Mouse (Mus musculus): ENCODE measurements around the gene Ivd. TPM values are rescaled to one million over a fixed set of nuclear protein-coding genes. Genes with fewer than 3 reads are reported as not detected.

The Ivd gene
- total and polyA plus RNA-seq, 3 experiments = 25.5 to 29.3 (median 27.6) TPM

DNA sequence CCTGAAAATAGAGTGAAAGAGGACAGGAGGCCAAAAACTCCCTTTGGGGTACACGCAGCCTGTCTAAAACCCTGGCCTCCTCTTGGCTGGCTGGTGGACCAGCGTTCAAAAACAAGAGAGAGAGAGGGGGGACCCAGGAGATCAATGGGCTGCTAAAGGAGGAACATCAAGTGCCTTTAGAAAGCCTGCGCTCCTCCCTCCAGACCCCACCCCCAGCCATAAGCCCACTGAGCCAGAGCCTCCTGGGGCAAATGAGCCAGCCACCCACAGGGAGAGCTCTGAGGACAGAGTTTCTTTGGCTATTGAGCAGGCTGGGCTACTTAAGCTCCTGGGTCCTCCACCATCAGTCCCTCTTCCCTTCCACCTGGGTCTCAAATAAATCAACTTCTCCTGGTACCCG lies 37.0 kb downstream of the Ivd start:
- peaks cover 8 to 42% of the 10 kb centered on the region in 2 experiments for H3K4me1 ChIP-seq (ENCODE audit: control insufficient read depth in 1 of 2, insufficient read depth in 2 of 2)
- TF ChIP-seq UBTF (IDR thresholded peaks at IDR 0.05; ENCODE audit: low read depth, low read length) (no peak), TCF12 (IDR thresholded peaks at IDR 0.05; ENCODE audit: low read depth, low read length) (no peak), ZC3H11A (IDR thresholded peaks at IDR 0.05; ENCODE audit: low read depth, low read length) (no peak), BHLHE40 (IDR thresholded peaks at IDR 0.05; ENCODE audit: low read depth, low read length) (no peak), MYC (IDR thresholded peaks at IDR 0.05; ENCODE audit: low read depth, low read length) (no peak), NELFE (IDR thresholded peaks at IDR 0.05; ENCODE audit: low read depth, low read length) (no peak), POLR2AphosphoS2 (IDR thresholded peaks at IDR 0.05; ENCODE audit: low read depth, low read length) (no peak), MXI1 (IDR thresholded peaks at IDR 0.05; ENCODE audit: low read depth, low read length) (no peak), CHD2 (IDR thresholded peaks at IDR 0.05; ENCODE audit: low read length) (no peak), NRF1 (IDR thresholded peaks at IDR 0.05; ENCODE audit: low read depth, low read length) (no peak), MAZ (IDR thresholded peaks at IDR 0.05; ENCODE audit: low read depth, low read length) (no peak), CTCF (conservative IDR thresholded peaks at IDR 0.05 in 1 of 2, IDR thresholded peaks at IDR 0.05 in 1 of 2; ENCODE audit: low read depth in 2 of 2, low read length in 2 of 2) (no peak), ZKSCAN1 (IDR thresholded peaks at IDR 0.05; ENCODE audit: borderline replicate concordance, low read depth, low read length) (no peak), USF1 (IDR thresholded peaks at IDR 0.05; ENCODE audit: low read depth, low read length) (no peak), JUND (conservative IDR thresholded peaks at IDR 0.05; ENCODE audit: low read depth, low read length) (no peak), ZNF384 (IDR thresholded peaks at IDR 0.05; ENCODE audit: low read depth, low read length) (no peak), USF2 (conservative IDR thresholded peaks at IDR 0.05; ENCODE audit: low read depth, low read length) (no peak), PAX5 (IDR thresholded peaks at IDR 0.05; ENCODE audit: low read length) (no peak), MAFK (IDR thresholded peaks at IDR 0.05; ENCODE audit: insufficient replicate concordance, low read length) (no peak)

DNA sequence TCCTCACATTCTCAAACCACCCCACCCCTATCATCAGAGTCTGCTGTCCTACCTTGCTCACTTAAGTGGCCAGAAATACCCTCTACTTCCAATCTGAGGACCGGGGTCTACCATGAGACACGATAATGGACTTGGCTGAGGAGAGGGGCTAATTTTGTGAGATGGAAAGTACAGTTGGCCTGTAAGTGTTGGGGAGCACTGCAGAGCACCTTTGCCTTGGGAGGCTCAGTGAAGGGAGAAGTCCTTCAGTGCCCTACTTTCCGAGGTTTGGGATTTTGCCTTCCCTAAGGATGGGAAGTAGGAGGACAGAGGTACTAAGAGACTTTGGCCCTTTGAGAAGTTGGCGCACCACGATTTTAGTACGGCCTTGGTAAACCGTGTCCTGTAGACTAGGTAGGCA lies 37.6 kb downstream of the Ivd start:
- Histone ChIP-seq H3K36me3 (replicated peaks in 1 of 2; ENCODE audit: control insufficient read depth in 1 of 2, insufficient read depth in 1 of 2, low read length in 1 of 2) (no peaks in the 10 kb centered on the region), H3K27me3 (replicated peaks) (peaks cover 19% of the 10 kb centered on the region), H3K9me3 (replicated peaks; ENCODE audit: low read length) (no peaks in the 10 kb centered on the region), H3K4me1 (ENCODE audit: control insufficient read depth in 1 of 2, insufficient read depth in 2 of 2) (peaks cover 8 to 47% of the 10 kb centered on the region in 2 experiments), H3K79me2 (replicated peaks; ENCODE audit: control insufficient read depth, extremely low read depth, insufficient read depth, poor library complexity, severe bottlenecking) (peaks cover 29% of the 10 kb centered on the region), H3K9ac (ENCODE audit: insufficient read depth, low read depth) (no peak overlapping the region), H3K27ac (ENCODE audit: insufficient read depth, low read depth) (no peak overlapping the region), H3K4me2 (ENCODE audit: insufficient read depth, low read depth, poor library complexity, severe bottlenecking) (no peak overlapping the region), H3K4me3 (replicated peaks in 1 of 3; ENCODE audit: low read depth in 2 of 3, low read length in 2 of 3, poor library complexity in 1 of 3) (no peak overlapping the region)
- no peak for DNase-seq (ENCODE audit: extremely low read depth)
- dilution Hi-C loops (cut with MboI; ENCODE audit: extremely low pct_ligation_motif_present, extremely low pct_unique_long_range_greater_than_20kb, low sequenced_read_pairs) (no loop called here), in situ Hi-C loops (cut with MboI; ENCODE audit: low pct_ligation_motif_present, low pct_unique_long_range_greater_than_20kb, low sequenced_read_pairs) (loop anchor here (10.0 to 25.0 kb wide), 4 partner anchors 75 to 412 kb away; partner anchors contain the start of gene Srp14)
- TF ChIP-seq CHD1 (IDR thresholded peaks at IDR 0.05; ENCODE audit: low read depth, low read length) = no peak
- no peak for TF ChIP-seq RAD21 (IDR thresholded peaks at IDR 0.05; ENCODE audit: low read depth, low read length)
- no peak for TF ChIP-seq POLR2A (IDR thresholded peaks at IDR 0.05; ENCODE audit: low read depth, low read length)
- TF ChIP-seq CHD2 (IDR thresholded peaks at IDR 0.05; ENCODE audit: low read length) = no peak
- TF ChIP-seq MYC (IDR thresholded peaks at IDR 0.05; ENCODE audit: low read depth, low read length) = no peak
- no peak for TF ChIP-seq EP300 (IDR thresholded peaks at IDR 0.05; ENCODE audit: low read length)
- no peak for TF ChIP-seq IRF4 (IDR thresholded peaks at IDR 0.05; ENCODE audit: low read depth, low read length)
- no peak for TF ChIP-seq HCFC1 (IDR thresholded peaks at IDR 0.05; ENCODE audit: low read depth, low read length)
- no peak for TF ChIP-seq BHLHE40 (IDR thresholded peaks at IDR 0.05; ENCODE audit: low read depth, low read length)
- no peak for TF ChIP-seq UBTF (IDR thresholded peaks at IDR 0.05; ENCODE audit: low read depth, low read length)
- TF ChIP-seq TBP (conservative IDR thresholded peaks at IDR 0.05; ENCODE audit: low read depth, low read length) = no peak
- no peak for TF ChIP-seq POLR2AphosphoS2 (IDR thresholded peaks at IDR 0.05; ENCODE audit: low read depth, low read length)
- no peak for TF ChIP-seq GABPA (IDR thresholded peaks at IDR 0.05; ENCODE audit: insufficient replicate concordance, low read depth, low read length)
- no peak for TF ChIP-seq MAFK (IDR thresholded peaks at IDR 0.05; ENCODE audit: insufficient replicate concordance, low read length)
- TF ChIP-seq KAT2A (IDR thresholded peaks at IDR 0.05; ENCODE audit: insufficient replicate concordance, low read length) = no peak
- TF ChIP-seq USF2 (conservative IDR thresholded peaks at IDR 0.05; ENCODE audit: low read depth, low read length) = no peak
- TF ChIP-seq TCF12 (IDR thresholded peaks at IDR 0.05; ENCODE audit: low read depth, low read length) = no peak
- no peak for TF ChIP-seq E2F4 (IDR thresholded peaks at IDR 0.05; ENCODE audit: insufficient replicate concordance, low read depth, low read length)

More for the DNA sequence above, 37.0 kb downstream of the Ivd start:
- peaks cover 24% of the 10 kb centered on the region for H3K79me2 ChIP-seq (replicated peaks; ENCODE audit: control insufficient read depth, extremely low read depth, insufficient read depth, poor library complexity, severe bottlenecking)
- no peak overlapping the region for H3K27ac ChIP-seq (ENCODE audit: insufficient read depth, low read depth)
- in situ Hi-C loops (cut with MboI; ENCODE audit: low pct_ligation_motif_present, low pct_unique_long_range_greater_than_20kb, low sequenced_read_pairs) (loop anchor here (10.0 to 25.0 kb wide), 4 partner anchors 76 to 411 kb away; partner anchors contain the start of gene Srp14), dilution Hi-C loops (cut with MboI; ENCODE audit: extremely low pct_ligation_motif_present, extremely low pct_unique_long_range_greater_than_20kb, low sequenced_read_pairs) (no loop called here)
- peaks cover 21% of the 10 kb centered on the region for H3K27me3 ChIP-seq (replicated peaks)
- H3K9me3 ChIP-seq (replicated peaks; ENCODE audit: low read length) = no peaks in the 10 kb centered on the region
- H3K9ac ChIP-seq (ENCODE audit: insufficient read depth, low read depth) = no peak overlapping the region
- no peak overlapping the region for H3K4me3 ChIP-seq (replicated peaks in 1 of 3; ENCODE audit: low read depth in 2 of 3, low read length in 2 of 3, poor library complexity in 1 of 3)
- DNase-seq (ENCODE audit: extremely low read depth) = no peak
- no peaks in the 10 kb centered on the region for H3K36me3 ChIP-seq (replicated peaks in 1 of 2; ENCODE audit: control insufficient read depth in 1 of 2, insufficient read depth in 1 of 2, low read length in 1 of 2)
- no peak overlapping the region for H3K4me2 ChIP-seq (ENCODE audit: insufficient read depth, low read depth, poor library complexity, severe bottlenecking)
